Mouse (Mus musculus) right cerebral cortex, adult 2 months (tissue): ENCODE measurements at regions not wholly inside any gene's neighbourhood (a gene's known extent, or its start where the extent isn't known, plus 50 kb on each side); places are given as distances from the start of the nearest gene placed in this dataset.

ENCODE experiments used
- DNase-seq, 2 experiments: peaks; one replicate each; pipeline ENCODE4 v3.0.0; 2021 to 2022; ENCODE audit warnings: low spot score in 2 of 2

DNA sequence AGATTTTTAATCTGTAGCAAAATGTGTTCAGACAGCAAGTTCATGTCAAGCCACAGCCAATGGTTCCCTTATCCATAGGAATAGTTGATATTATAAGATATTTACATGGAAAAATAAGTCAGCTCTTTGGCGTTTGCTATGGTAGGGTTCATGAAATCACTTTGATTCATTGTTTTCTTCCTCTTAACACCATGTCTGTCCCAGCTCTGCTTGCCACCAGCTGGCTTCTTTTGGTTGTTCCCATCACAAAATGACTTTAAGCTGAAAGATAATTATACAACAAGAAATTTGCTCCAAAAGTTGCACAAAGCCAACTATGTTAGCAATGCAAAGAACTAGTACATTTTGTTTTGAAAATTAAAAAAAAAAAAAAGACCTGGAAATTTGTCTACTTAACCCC, 99.9 kb upstream of the Tcf21 start:
- DNase-seq: no peak

- no peak for DNase-seq
Measured at GRCm38 (mm10) chr10:22917797-22918196, 97.8 kb upstream of the Tcf21 start.

- DNase-seq: peak; percentile 33 to 39
Measured at GRCm38 (mm10) chr10:22915785-22916514, 96.0 kb upstream of the Tcf21 start.

DNA sequence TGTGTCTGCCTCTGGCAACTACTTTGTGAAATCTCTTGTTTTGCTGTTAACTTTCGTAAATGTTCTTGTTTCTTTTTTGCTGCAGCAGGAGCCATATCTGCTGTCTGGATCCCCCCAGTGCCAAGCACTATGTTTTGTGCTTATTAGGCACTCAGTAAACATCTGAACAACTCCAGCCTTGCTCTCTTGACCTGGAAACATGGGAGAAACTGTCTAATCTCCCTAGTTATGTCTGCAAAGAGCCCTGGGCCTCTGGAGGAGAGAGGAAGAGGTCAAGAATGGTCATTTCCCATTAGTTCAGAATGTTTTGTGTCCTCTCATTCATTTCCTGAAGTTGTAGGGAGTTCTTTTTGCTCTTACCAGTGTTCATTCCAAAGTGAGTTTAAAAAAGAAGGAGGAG, 93.1 kb upstream of the Tcf21 start:
- DNase-seq: no peak

GRCm38 (mm10) chr10:22908640-22909039, 88.7 kb upstream of the Tcf21 start:
- DNase-seq: no peak

DNA sequence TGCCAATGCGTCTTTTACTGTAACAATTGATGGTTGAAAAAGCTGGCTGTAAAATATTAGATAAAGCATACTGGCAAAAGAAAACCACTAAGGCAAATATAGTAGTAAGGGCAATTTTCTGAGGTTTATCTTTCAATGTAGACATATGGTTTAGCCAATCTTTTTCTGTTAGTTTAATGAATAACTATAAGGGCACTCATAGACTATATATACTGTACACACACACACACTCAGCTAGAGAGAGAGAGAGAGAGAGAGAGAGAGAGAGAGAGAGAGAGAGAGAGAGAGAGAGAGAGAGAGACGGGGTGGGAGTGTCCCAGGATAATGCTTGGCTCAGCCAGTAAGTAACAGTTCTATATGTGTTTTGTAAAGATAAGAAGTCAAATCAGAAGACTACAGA, 85.3 kb upstream of the Tcf21 start:
- no peak for DNase-seq

DNA sequence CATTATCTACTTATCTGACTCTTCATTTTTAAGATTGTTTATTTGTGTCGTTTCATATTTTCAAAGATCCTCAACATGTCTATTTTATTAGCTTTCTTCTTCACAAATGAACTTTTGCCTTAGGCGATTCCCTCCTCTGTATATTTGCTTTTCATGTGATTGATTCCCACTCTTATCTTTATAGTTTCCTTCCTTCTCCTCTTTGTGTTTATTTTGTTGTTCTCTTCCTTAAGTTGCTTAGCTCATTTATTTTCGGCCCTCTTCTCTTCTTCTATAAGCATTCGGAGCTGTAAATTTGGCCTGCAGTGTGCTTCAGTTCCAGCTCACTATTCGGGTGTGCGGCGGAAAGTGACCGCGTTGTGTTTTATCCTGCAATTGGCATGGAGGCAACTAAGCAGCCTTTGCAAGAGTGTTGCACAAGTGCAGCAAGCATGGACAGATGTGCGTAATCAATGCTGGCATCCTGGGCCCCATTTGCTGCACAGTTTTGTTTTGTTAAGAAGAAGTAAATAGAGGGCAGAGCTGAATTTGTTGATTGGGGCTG, 73.5 kb upstream of the Tcf21 start:
- DNase-seq: no peak

DNA sequence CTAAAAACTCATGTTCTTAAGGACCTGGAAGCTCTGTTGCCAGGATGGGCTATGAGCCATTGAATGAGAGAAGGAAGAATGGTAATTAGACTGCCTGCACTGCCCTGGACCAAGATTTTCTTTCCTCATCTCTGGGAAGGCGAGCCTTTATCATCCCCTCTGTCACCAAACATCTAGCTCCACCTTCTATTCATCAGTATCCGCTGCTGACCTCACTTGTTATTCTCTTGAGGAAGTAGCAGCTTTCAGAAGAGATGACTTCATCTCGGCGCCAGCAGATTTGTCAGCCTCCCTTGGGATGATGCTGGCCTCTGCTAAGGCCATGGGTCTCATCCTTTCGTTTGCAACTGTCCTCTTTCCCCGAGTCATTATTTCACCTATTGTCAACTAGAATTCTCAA, 67.5 kb upstream of the Tcf21 start:
- no peak for DNase-seq

GRCm38 (mm10) chr10:22879714-22880113, 59.7 kb upstream of the Tcf21 start:
- no peak for DNase-seq

DNA sequence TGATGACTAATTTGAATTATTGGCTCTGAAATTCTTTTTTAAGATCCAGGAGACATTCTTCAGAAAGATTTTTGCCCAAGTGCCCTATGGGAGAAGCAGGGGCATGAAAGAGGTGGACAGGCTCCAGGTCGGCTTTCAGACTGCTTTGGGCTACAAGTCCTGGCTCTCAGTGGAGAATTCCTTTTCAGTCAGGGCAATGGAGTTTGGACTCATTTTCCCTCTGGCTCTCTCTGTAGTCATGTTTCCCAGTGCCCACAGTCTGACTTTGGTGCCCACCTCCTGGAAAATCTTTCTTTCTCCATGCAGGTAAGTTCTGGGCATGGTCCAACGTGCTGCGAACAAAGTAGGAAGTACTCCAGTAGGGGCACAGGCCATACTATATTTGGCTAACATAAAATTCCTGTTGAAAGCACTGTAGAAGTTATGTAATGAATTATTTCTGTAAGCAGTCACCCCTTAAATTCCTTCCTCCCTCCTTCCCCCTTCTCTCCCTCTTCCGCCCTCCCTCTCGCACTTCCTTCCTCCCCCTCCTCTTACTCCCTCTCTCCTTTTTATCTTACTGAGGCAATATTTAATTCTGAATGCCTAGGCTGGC, 57.7 kb upstream of the Tcf21 start:
- no peak for DNase-seq

DNA sequence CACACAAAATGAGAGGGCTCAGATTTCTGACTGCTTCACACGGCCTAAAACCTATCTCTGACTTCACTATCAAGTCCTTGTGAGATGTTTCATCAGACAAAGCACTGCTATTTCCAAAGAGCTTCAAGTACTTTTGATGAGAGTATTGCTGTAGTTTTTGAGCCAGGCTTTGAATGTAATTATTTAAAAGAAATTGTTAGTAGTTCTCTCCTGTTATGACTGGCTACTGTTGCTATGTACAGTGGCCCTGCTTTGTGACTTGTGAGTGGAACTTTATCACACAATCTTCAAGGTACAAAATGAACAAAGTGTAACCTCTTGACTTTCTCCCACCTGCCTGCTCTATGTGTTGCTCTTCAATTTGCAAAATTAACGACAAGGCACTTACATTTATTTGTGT, 57.1 kb upstream of the Tcf21 start:
- DNase-seq: no peak

DNA sequence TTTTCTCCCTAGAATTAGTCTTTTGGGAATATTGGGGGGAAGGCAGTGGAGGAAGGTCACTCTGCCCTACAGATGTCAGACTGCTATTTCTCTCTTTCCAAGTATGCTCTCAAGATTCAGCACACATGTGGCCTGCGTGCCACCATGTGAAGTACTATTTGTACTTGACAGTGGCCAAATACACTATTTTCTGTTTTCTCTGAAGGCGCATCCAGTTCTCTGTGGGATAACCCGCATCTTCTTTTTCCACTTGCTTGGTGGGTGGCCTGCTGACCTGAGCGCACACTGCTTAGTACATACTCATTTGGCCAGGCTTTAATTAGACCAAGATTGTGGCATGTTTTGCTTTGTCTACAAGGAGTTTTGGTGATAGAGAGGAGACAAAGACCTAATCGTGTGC, 55.7 kb upstream of the Tcf21 start:
- DNase-seq: no peak

DNA sequence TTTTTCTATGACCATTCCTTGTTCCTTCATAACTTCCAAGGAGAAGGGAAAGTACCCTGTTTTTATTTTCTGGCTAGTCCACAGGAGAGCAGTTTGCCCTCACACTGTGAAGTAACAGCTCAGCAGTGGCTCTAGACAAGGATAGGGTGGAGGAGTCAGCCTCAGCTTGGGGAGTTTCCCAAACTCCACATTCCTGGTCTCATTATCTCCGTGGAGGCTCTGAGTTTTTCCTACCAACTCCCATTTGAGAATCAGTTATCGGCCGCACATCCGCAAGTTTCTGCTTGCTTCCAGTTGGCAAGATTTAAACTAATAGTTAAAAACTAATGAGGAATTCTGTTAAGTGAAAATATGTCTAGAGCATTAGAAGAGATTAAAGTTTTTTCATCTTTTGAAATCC, 55.2 kb upstream of the Tcf21 start:
- DNase-seq: no peak
